Mouse (Mus musculus) lung, postnatal 0 days (tissue): Measurements from ENCODE around the gene Crlf3.
"Not testable (repeated sequence)": the region's sequence is repeated elsewhere in the genome, so short reads cannot be mapped to it uniquely, and the experiment has no call there.

ENCODE experiments used
- CTCF ChIP-seq: IDR thresholded peaks from 2 replicates; pipeline ENCODE4 v1.5.1; 2016; ENCODE audit warnings: antibody characterized with exemption, mild to moderate bottlenecking
- EP300 ChIP-seq: IDR thresholded peaks from 2 replicates; pipeline ENCODE4 v1.6.1; 2016; ENCODE audit warnings: antibody characterized with exemption, mild to moderate bottlenecking, control low read depth

GRCm38 (mm10) chr11:80066373-80066772 is 14.4 kb downstream of the Crlf3 start:
- TF ChIP-seq CTCF, EP300: not testable (repeated sequence)
